Mouse (Mus musculus) layer of hippocampus, adult 9-10 months (tissue): Measurements from ENCODE around the gene Cdca5.
A peak's percentile ranks its signal among the peaks of the same experiment; 100 is the strongest.
"Not testable (repeated sequence)": the region's sequence is repeated elsewhere in the genome, so short reads cannot be mapped to it uniquely, and the experiment has no call there.

Experiments
- DNase-seq: peaks from one replicate; pipeline ENCODE4 v3.0.0; 2022; ENCODE audit warnings: low spot score

The Cdca5 gene

GRCm38 (mm10) chr19:6084478-6085248 is at the start of gene Cdca5, which contains the start of gene Zfpl1:
Gene Cdca5 (plus strand): TSS chr19:6084983.
Gene Zfpl1 (minus strand): TSS chr19:6084956.
- peak; percentile 94 for DNase-seq

GRCm38 (mm10) chr19:6035966-6036585 is 48.7 kb upstream of the Cdca5 start:
- no peak for DNase-seq

GRCm38 (mm10) chr19:6037695-6038094 is 47.1 kb upstream of the Cdca5 start:
- DNase-seq: no peak

- DNase-seq: no peak
These were observed 46.5 kb upstream of the Cdca5 start for GRCm38 (mm10) chr19:6038326-6038725.

GRCm38 (mm10) chr19:6040002-6040401 is 44.8 kb upstream of the Cdca5 start:
- no peak for DNase-seq

- no peak for DNase-seq
These were observed 42.5 kb upstream of the Cdca5 start for GRCm38 (mm10) chr19:6042293-6042692.

GRCm38 (mm10) chr19:6044102-6044501 is 40.7 kb upstream of the Cdca5 start:
- DNase-seq: not testable (repeated sequence)

- no peak for DNase-seq
These were observed 39.2 kb upstream of the Cdca5 start for GRCm38 (mm10) chr19:6045366-6046293.

- DNase-seq: peak; percentile 89
These were observed 38.3 kb upstream of the Cdca5 start, which contains the start of gene Syvn1 for GRCm38 (mm10) chr19:6046294-6047153. Gene Syvn1 (plus strand): TSS chr19:6046576.

- DNase-seq: no peak
These were observed 37.5 kb upstream of the Cdca5 start for GRCm38 (mm10) chr19:6047154-6047898.

- no peak for DNase-seq
These were observed 37.0 kb upstream of the Cdca5 start for GRCm38 (mm10) chr19:6047899-6048166.

GRCm38 (mm10) chr19:6048681-6049410 is 35.9 kb upstream of the Cdca5 start:
- DNase-seq: no peak

- DNase-seq: no peak
These were observed 32.3 kb upstream of the Cdca5 start for GRCm38 (mm10) chr19:6052516-6052915.

- DNase-seq: no peak
These were observed 30.5 kb upstream of the Cdca5 start for GRCm38 (mm10) chr19:6054296-6054695.

GRCm38 (mm10) chr19:6056696-6057095 is 28.1 kb upstream of the Cdca5 start:
- DNase-seq: no peak

GRCm38 (mm10) chr19:6057313-6058096 is 27.3 kb upstream of the Cdca5 start, which contains the start of the genes Mrpl49 and Fau:
Gene Mrpl49 (minus strand): TSS chr19:6057785.
Gene Fau (plus strand): TSS chr19:6057844.
- peak; percentile 87 for DNase-seq

GRCm38 (mm10) chr19:6058513-6058912 is 26.3 kb upstream of the Cdca5 start:
- DNase-seq: no peak

GRCm38 (mm10) chr19:6058966-6059365 is 25.8 kb upstream of the Cdca5 start:
- DNase-seq: no peak

GRCm38 (mm10) chr19:6061021-6061533 is 23.7 kb upstream of the Cdca5 start, which contains the start of gene Znhit2:
Gene Znhit2 (plus strand): TSS chr19:6061192.
- peak; percentile 85 for DNase-seq
